Mouse (Mus musculus): ENCODE measurements around the gene Smarca2. TPM values are rescaled to one million over a fixed set of nuclear protein-coding genes. Genes with fewer than 3 reads are reported as not detected.
A peak's percentile ranks its signal among the peaks of the same experiment; 100 is the strongest.

Gene Smarca2
- polyA plus RNA-seq, 1 experiment: 145 TPM

DNA sequence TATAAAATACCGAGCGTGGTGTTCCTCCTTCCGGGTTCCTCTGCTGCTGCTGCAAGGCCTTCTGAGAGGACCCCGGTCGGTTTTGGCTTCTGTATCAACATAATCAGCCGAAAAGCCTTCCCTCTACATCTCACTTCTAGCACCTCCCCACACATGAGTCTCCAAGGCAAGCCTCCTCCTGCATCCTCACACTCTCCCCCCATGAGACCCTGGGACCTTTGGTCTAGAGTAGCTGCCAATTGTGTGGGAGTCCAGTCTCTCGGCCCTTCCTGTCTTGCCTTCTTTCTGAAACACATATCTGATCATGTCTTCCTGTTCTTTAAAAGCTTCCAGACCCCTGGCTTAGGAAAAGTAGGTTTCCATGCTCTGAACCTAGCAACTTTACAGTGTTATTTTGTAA lies 153.8 kb downstream of the Smarca2 start:
- no peak overlapping the region for H3K27ac ChIP-seq (ENCODE audit: insufficient read depth, low read length)
- DNase-seq: no peak
- TF ChIP-seq CTCF (IDR thresholded peaks at IDR 0.05; ENCODE audit: borderline replicate concordance, insufficient read depth, low read depth, low read length) (no peak), POLR2A (IDR thresholded peaks at IDR 0.05; ENCODE audit: borderline replicate concordance, insufficient read depth, low read length) (no peak)

GRCm38 (mm10) chr19:26759295-26759694 lies 154.4 kb downstream of the Smarca2 start:
- no peak for DNase-seq
- no peak overlapping the region for H3K27ac ChIP-seq (ENCODE audit: insufficient read depth, low read length)
- 79% methylated on average over 13 of the region's 13 CpGs for WGBS

More for the DNA sequence above, 153.8 kb downstream of the Smarca2 start:
- H3K4me3 ChIP-seq (replicated peaks; ENCODE audit: insufficient read depth, low read depth, low read length): no peak overlapping the region
- peaks cover 20% of the 10 kb centered on the region for H3K4me1 ChIP-seq (ENCODE audit: control insufficient read depth, insufficient read depth, low read length)
- WGBS: 74% methylated on average over 7 of the region's 7 CpGs
- no peaks in the 10 kb centered on the region for H3K27me3 ChIP-seq (ENCODE audit: control insufficient read depth, insufficient read depth, low read length)

GRCm38 (mm10) chr19:26761257-26761656 lies 156.4 kb downstream of the Smarca2 start:
- TF ChIP-seq POLR2A (IDR thresholded peaks at IDR 0.05; ENCODE audit: borderline replicate concordance, insufficient read depth, low read length) (no peak), CTCF (IDR thresholded peaks at IDR 0.05; ENCODE audit: borderline replicate concordance, insufficient read depth, low read depth, low read length) (no peak)
- DNase-seq: no peak
- H3K27me3 ChIP-seq (ENCODE audit: control insufficient read depth, insufficient read depth, low read length): no peaks in the 10 kb centered on the region
- peaks cover 16% of the 10 kb centered on the region; the same call in 1 of the 2 replicates for H3K4me1 ChIP-seq (ENCODE audit: control insufficient read depth, insufficient read depth, low read length)
- H3K27ac ChIP-seq (ENCODE audit: insufficient read depth, low read length): no peak overlapping the region
- no peak overlapping the region for H3K4me3 ChIP-seq (replicated peaks; ENCODE audit: insufficient read depth, low read depth, low read length)

More at GRCm38 (mm10) chr19:26759295-26759694, 154.4 kb downstream of the Smarca2 start:
- H3K4me1 ChIP-seq (ENCODE audit: control insufficient read depth, insufficient read depth, low read length): peaks cover 16% of the 10 kb centered on the region
- H3K4me3 ChIP-seq (replicated peaks; ENCODE audit: insufficient read depth, low read depth, low read length): no peak overlapping the region
- no peak for TF ChIP-seq POLR2A (IDR thresholded peaks at IDR 0.05; ENCODE audit: borderline replicate concordance, insufficient read depth, low read length)
- no peak for TF ChIP-seq CTCF (IDR thresholded peaks at IDR 0.05; ENCODE audit: borderline replicate concordance, insufficient read depth, low read depth, low read length)
- H3K27me3 ChIP-seq (ENCODE audit: control insufficient read depth, insufficient read depth, low read length): no peaks in the 10 kb centered on the region

DNA sequence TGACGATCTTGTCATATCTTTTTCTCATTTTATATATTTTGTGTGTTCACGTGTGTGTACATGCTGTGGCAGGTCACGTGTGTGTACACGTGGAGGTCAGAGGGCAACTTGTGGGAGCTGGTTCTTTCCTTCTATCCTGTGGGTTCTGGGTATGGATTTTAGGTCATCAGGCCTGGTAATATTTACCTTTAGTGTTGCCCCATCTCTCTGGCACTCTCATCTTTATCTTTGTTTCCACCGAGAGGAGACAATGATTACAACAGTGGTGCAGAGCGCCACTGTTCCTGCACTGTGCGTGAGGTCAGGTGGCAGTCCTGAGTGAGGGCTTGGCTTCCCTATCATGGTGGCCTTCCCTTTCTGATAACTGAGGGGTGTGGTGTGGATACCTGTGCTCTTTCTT lies 160.6 kb downstream of the Smarca2 start:
- no peak for DNase-seq
- Histone ChIP-seq H3K4me3 (replicated peaks; ENCODE audit: insufficient read depth, low read depth, low read length) (no peak overlapping the region), H3K27ac (ENCODE audit: insufficient read depth, low read length) (no peak overlapping the region), H3K27me3 (ENCODE audit: control insufficient read depth, insufficient read depth, low read length) (no peaks in the 10 kb centered on the region), H3K4me1 (ENCODE audit: control insufficient read depth, insufficient read depth, low read length) (peaks cover 22% of the 10 kb centered on the region)
- WGBS: 96% methylated on average over 7 of the region's 7 CpGs
- TF ChIP-seq CTCF (IDR thresholded peaks at IDR 0.05; ENCODE audit: borderline replicate concordance, insufficient read depth, low read depth, low read length) (no peak), POLR2A (IDR thresholded peaks at IDR 0.05; ENCODE audit: borderline replicate concordance, insufficient read depth, low read length) (no peak)

GRCm38 (mm10) chr19:26767454-26767853 lies 162.6 kb downstream of the Smarca2 start:
- WGBS: 44% methylated on average over 13 of the region's 13 CpGs
- TF ChIP-seq POLR2A (IDR thresholded peaks at IDR 0.05; ENCODE audit: borderline replicate concordance, insufficient read depth, low read length) (no peak), CTCF (IDR thresholded peaks at IDR 0.05; ENCODE audit: borderline replicate concordance, insufficient read depth, low read depth, low read length) (no peak)
- H3K4me1 ChIP-seq (ENCODE audit: control insufficient read depth, insufficient read depth, low read length): peaks cover 13% of the 10 kb centered on the region; the same call in 1 of the 2 replicates
- no peak overlapping the region for H3K27ac ChIP-seq (ENCODE audit: insufficient read depth, low read length)
- peak; percentile 40 to 55 for DNase-seq
- H3K4me3 ChIP-seq (replicated peaks; ENCODE audit: insufficient read depth, low read depth, low read length): no peak overlapping the region
- H3K27me3 ChIP-seq (ENCODE audit: control insufficient read depth, insufficient read depth, low read length): no peaks in the 10 kb centered on the region

- H3K27ac ChIP-seq (ENCODE audit: insufficient read depth, low read length): no peak overlapping the region
- 91% methylated on average over 6 of the region's 6 CpGs for WGBS
These were observed 163.1 kb downstream of the Smarca2 start for GRCm38 (mm10) chr19:26767941-26768340.

GRCm38 (mm10) chr19:26768846-26769245 lies 164.0 kb downstream of the Smarca2 start:
- WGBS: 85% methylated on average over 5 of the region's 5 CpGs
- TF ChIP-seq CTCF (IDR thresholded peaks at IDR 0.05; ENCODE audit: borderline replicate concordance, insufficient read depth, low read depth, low read length) (no peak), POLR2A (IDR thresholded peaks at IDR 0.05; ENCODE audit: borderline replicate concordance, insufficient read depth, low read length) (no peak)
- Histone ChIP-seq H3K4me1 (ENCODE audit: control insufficient read depth, insufficient read depth, low read length) (peaks cover 13% of the 10 kb centered on the region; the same call in 1 of the 2 replicates), H3K27ac (ENCODE audit: insufficient read depth, low read length) (no peak overlapping the region), H3K4me3 (replicated peaks; ENCODE audit: insufficient read depth, low read depth, low read length) (no peak overlapping the region), H3K27me3 (ENCODE audit: control insufficient read depth, insufficient read depth, low read length) (no peaks in the 10 kb centered on the region)
- no peak for DNase-seq

More at GRCm38 (mm10) chr19:26767941-26768340, 163.1 kb downstream of the Smarca2 start:
- H3K4me3 ChIP-seq (replicated peaks; ENCODE audit: insufficient read depth, low read depth, low read length): no peak overlapping the region
- H3K4me1 ChIP-seq (ENCODE audit: control insufficient read depth, insufficient read depth, low read length): peaks cover 13% of the 10 kb centered on the region; the same call in 1 of the 2 replicates
- no peak for TF ChIP-seq CTCF (IDR thresholded peaks at IDR 0.05; ENCODE audit: borderline replicate concordance, insufficient read depth, low read depth, low read length)
- TF ChIP-seq POLR2A (IDR thresholded peaks at IDR 0.05; ENCODE audit: borderline replicate concordance, insufficient read depth, low read length): no peak
- no peaks in the 10 kb centered on the region for H3K27me3 ChIP-seq (ENCODE audit: control insufficient read depth, insufficient read depth, low read length)
- DNase-seq: no peak

DNA sequence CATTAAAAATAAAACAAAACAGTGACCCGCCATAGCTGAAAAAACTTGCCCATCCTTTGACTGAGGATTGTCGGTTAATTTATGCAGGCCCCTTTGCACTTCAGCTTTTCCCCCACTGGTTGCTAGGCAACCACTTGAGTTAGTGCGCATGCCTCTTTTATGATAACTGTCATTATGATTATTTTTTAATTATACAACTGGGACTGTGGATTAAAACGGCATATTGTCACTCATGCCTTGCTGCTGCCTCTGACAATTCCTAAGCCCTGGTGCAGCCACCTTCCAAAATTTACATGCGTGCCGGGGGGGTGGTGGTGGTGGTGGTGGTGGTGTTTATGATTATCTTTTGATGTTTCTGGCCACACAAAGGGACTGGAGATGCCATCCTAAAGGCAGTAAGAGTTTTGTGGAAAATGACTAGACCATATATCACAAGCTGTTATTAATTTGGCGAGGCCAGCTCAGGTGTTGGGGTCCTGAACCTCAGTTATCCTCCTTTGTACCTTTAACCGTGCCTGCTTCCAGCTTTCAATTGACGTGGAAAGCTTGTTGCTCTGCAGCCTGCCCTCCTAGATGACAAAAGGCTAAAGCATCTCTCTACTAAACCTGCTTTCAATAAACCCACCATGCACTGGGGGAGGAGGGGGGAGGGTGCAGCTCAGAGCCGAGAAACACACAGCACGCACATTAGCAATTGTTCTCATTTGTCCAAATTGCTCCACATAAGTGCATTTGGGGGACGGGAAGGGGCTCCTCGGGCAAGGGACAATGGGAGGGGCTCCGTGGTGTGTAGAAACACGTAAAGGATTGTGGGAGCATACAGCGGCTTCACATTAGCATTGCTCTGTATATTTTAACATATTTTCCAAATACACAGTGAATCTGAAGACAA lies 165.0 kb downstream of the Smarca2 start:
- no peaks in the 10 kb centered on the region for H3K27me3 ChIP-seq (ENCODE audit: control insufficient read depth, insufficient read depth, low read length)
- no peak overlapping the region for H3K27ac ChIP-seq (ENCODE audit: insufficient read depth, low read length)
- no peak for DNase-seq
- H3K4me3 ChIP-seq (replicated peaks; ENCODE audit: insufficient read depth, low read depth, low read length): no peak overlapping the region
- TF ChIP-seq CTCF (IDR thresholded peaks at IDR 0.05; ENCODE audit: borderline replicate concordance, insufficient read depth, low read depth, low read length): no peak
- TF ChIP-seq POLR2A (IDR thresholded peaks at IDR 0.05; ENCODE audit: borderline replicate concordance, insufficient read depth, low read length): no peak
- peaks cover 13% of the 10 kb centered on the region; the same call in 1 of the 2 replicates for H3K4me1 ChIP-seq (ENCODE audit: control insufficient read depth, insufficient read depth, low read length)
- WGBS: 55% methylated on average over 16 of the region's 16 CpGs
